16 mouse cellular contexts compared by ENCODE assay signal in genomic region chr4:80047956-80048355, GRCm38 (mm10).
DNase-seq lines count a peak whose midpoint lies in the region; ATAC-seq and TF ChIP-seq lines count a peak whose summit lies in the region.
"Had no signal": no experiment of that assay in that cellular context is flagged by ENCODE, and none has a peak within 500 bp of the region (broad histone marks: within the 10 kb centered on the region; RNA-seq: fewer than 3 reads in every experiment).

No protein-coding gene starts in this region.

- no peaks in the 10 kb centered on the region for H3K27me3 ChIP-seq in cerebellum, adult 2 months (ENCODE audit: control insufficient read depth, insufficient read depth, low read length)
- no peaks in the 10 kb centered on the region for H3K27me3 ChIP-seq in neural tube, embryonic 13.5 days
- H3K27me3 ChIP-seq in neural tube, embryonic 15.5 days (replicated peaks): no peaks in the 10 kb centered on the region
- H3K27me3 ChIP-seq: embryonic facial prominence, embryonic 15.5 days; kidney, embryonic 15.5 days; liver, embryonic 12.5 days had no signal

- no peak for TF ChIP-seq CTCF in cerebellum, adult 2 months (IDR thresholded peaks at IDR 0.05; ENCODE audit: borderline replicate concordance, insufficient read depth, low read depth, low read length)

- no peaks in the 10 kb centered on the region for H3K36me3 ChIP-seq in neural tube, embryonic 13.5 days
- H3K36me3 ChIP-seq in neural tube, embryonic 15.5 days: no peaks in the 10 kb centered on the region
- H3K36me3 ChIP-seq: embryonic facial prominence, embryonic 15.5 days; G1E; hindbrain, embryonic 10.5 days; kidney, embryonic 15.5 days; liver, embryonic 12.5 days had no signal

- ATAC-seq in neural tube, embryonic 13.5 days (ENCODE audit: low read depth): peak; percentile 47; the same call in 1 of the 2 replicates
- ATAC-seq in neural tube, embryonic 15.5 days (ENCODE audit: low FRiP score): no peak
- ATAC-seq: liver, embryonic 12.5 days had no signal

- no peak overlapping the region for H3K4me2 ChIP-seq in neural tube, embryonic 13.5 days
- no peak overlapping the region for H3K4me2 ChIP-seq in neural tube, embryonic 15.5 days
- H3K4me2 ChIP-seq: embryonic facial prominence, embryonic 15.5 days; kidney, embryonic 15.5 days; liver, embryonic 12.5 days had no signal

- DNase-seq in cerebellum, adult 2 months: peak; percentile 7 to 16
- DNase-seq in cerebellum, adult 9-10 months: no peak
- DNase-seq in left cerebral cortex, postnatal 14 days (ENCODE audit: low spot score in 2 of 2): peak; percentile 43 to 50
- peak; percentile 75 for DNase-seq in telencephalon, adult 2 months (ENCODE audit: low read depth, low spot score)
- DNase-seq in spleen, postnatal 10 days (ENCODE audit: low spot score in 2 of 2): no peak
- DNase-seq in gastrocnemius, postnatal 10 days: no peak
- DNase-seq: cerebellum, adult 11 months; heart, adult 18-20 months had no signal

- intact Hi-C loops in left cerebral cortex, postnatal 14 days (cut with DNase I): no loop called here

- WGBS in cerebellum, adult 2 months: 12% methylated on average over 6 of the region's 6 CpGs
- 66% methylated on average over 6 of the region's 6 CpGs for WGBS in neural tube, embryonic 13.5 days
- 55% methylated on average over 6 of the region's 6 CpGs for WGBS in neural tube, embryonic 15.5 days

- no peak overlapping the region for H3K4me3 ChIP-seq in cerebellum, adult 2 months (replicated peaks; ENCODE audit: insufficient read depth, low read depth, low read length)
- H3K4me3 ChIP-seq in neural tube, embryonic 13.5 days: no peak overlapping the region
- H3K4me3 ChIP-seq in neural tube, embryonic 15.5 days (replicated peaks): no peak overlapping the region
- H3K4me3 ChIP-seq: embryonic facial prominence, embryonic 15.5 days; hindbrain, embryonic 10.5 days; kidney, embryonic 15.5 days; liver, embryonic 12.5 days had no signal

- no peaks in the 10 kb centered on the region for H3K9me3 ChIP-seq in neural tube, embryonic 13.5 days
- no peaks in the 10 kb centered on the region for H3K9me3 ChIP-seq in neural tube, embryonic 15.5 days (replicated peaks)
- H3K9me3 ChIP-seq: embryonic facial prominence, embryonic 15.5 days; hindbrain, embryonic 10.5 days; kidney, embryonic 15.5 days; liver, embryonic 12.5 days had no signal

- H3K9ac ChIP-seq in neural tube, embryonic 13.5 days: no peak overlapping the region
- H3K9ac ChIP-seq in neural tube, embryonic 15.5 days (replicated peaks): no peak overlapping the region
- H3K9ac ChIP-seq: embryonic facial prominence, embryonic 15.5 days; kidney, embryonic 15.5 days; liver, embryonic 12.5 days had no signal

- H3K27ac ChIP-seq in cerebellum, adult 2 months (ENCODE audit: insufficient read depth, low read length): no peak overlapping the region
- no peak overlapping the region for H3K27ac ChIP-seq in neural tube, embryonic 13.5 days (replicated peaks)
- H3K27ac ChIP-seq in neural tube, embryonic 15.5 days (replicated peaks): no peak overlapping the region
- H3K27ac ChIP-seq: embryonic facial prominence, embryonic 15.5 days; hindbrain, embryonic 10.5 days; kidney, embryonic 15.5 days; liver, embryonic 12.5 days; macrophage had no signal

- H3K4me1 ChIP-seq in cerebellum, adult 2 months (ENCODE audit: control insufficient read depth, insufficient read depth, low read length): no peaks in the 10 kb centered on the region
- H3K4me1 ChIP-seq in neural tube, embryonic 13.5 days (replicated peaks): no peaks in the 10 kb centered on the region
- no peaks in the 10 kb centered on the region for H3K4me1 ChIP-seq in neural tube, embryonic 15.5 days
- H3K4me1 ChIP-seq: embryonic facial prominence, embryonic 15.5 days; hindbrain, embryonic 10.5 days; kidney, embryonic 15.5 days; liver, embryonic 12.5 days had no signal

- TF ChIP-seq POLR2A in cerebellum, adult 2 months (IDR thresholded peaks at IDR 0.05; ENCODE audit: borderline replicate concordance, insufficient read depth, low read length): no peak

Comparison
In these comparisons a context has a peak if more than half of its experiments do, and no peak if none do; other contexts are left out.
1. DNase-seq: peak in cerebellum, adult 2 months (2 of 2), left cerebral cortex, postnatal 14 days (2 of 2) and telencephalon, adult 2 months (single experiment); none in cerebellum, adult 9-10 months (single experiment), spleen, postnatal 10 days (0 of 2) and gastrocnemius, postnatal 10 days (single experiment).